ENCODE assay signal across 19 mouse cellular contexts in the genomic region with DNA sequence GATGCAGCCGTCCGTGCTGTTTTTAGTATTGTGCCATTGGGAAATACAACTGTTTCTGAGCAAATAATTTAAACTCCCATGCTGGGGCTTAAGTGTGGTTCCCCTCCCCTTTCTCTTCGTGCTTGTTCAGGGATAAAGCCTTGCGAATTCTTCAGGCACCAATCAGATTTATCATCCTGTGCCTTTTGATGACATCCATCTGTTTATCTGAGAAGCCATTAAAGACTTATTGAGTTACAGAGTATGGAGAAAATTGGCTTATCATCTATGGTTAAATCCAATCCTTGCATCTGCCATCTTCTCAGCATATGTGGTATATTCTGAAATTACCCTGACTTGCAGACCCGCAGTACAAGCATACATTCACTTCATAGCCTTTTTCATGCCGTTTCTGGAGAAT.
A peak's percentile ranks its signal among the peaks of the same experiment; 100 is the strongest.
DNase-seq lines count a peak whose midpoint lies in the region; ATAC-seq and TF ChIP-seq lines count a peak whose summit lies in the region.
"Had no signal": no experiment of that assay in that cellular context is flagged by ENCODE, and none has a peak within 500 bp of the region (broad histone marks: within the 10 kb centered on the region; RNA-seq: fewer than 3 reads in every experiment).

No protein-coding gene starts in this region.

- TF ChIP-seq CTCF in heart, postnatal 0 days (IDR thresholded peaks at IDR 0.05; ENCODE audit: low read depth), result no peak
- no peak for TF ChIP-seq CTCF in lung, embryonic 14.5 days (IDR thresholded peaks at IDR 0.05; ENCODE audit: low read depth)

- TF ChIP-seq EP300 in heart, postnatal 0 days (IDR thresholded peaks at IDR 0.05; ENCODE audit: low read depth), result no peak

- H3K4me1 ChIP-seq in heart, embryonic 10.5 days, result peaks cover 53% of the 10 kb centered on the region
- peaks cover 23% of the 10 kb centered on the region for H3K4me1 ChIP-seq in heart, postnatal 0 days (ENCODE audit: control insufficient read depth, insufficient read depth)
- H3K4me1 ChIP-seq in lung, embryonic 14.5 days (ENCODE audit: insufficient read depth), result peaks cover 26% of the 10 kb centered on the region
- H3K4me1 ChIP-seq in neural tube, embryonic 15.5 days, result peaks cover 36% of the 10 kb centered on the region
- H3K4me1 ChIP-seq: liver, embryonic 15.5 days had no signal

- no peak overlapping the region for H3K27ac ChIP-seq in heart, embryonic 10.5 days
- no peak overlapping the region for H3K27ac ChIP-seq in heart, postnatal 0 days (ENCODE audit: low read depth)
- no peak overlapping the region for H3K27ac ChIP-seq in lung, embryonic 14.5 days (ENCODE audit: low read depth)
- peak overlapping the region; percentile 28; the same call in 1 of the 2 replicates for H3K27ac ChIP-seq in neural tube, embryonic 15.5 days (replicated peaks)
- H3K27ac ChIP-seq: limb, embryonic 15.5 days; liver, embryonic 15.5 days had no signal

- H3K4me3 ChIP-seq in heart, embryonic 10.5 days, result no peak overlapping the region
- no peak overlapping the region for H3K4me3 ChIP-seq in heart, postnatal 0 days (ENCODE audit: low read depth, low read length)
- no peak overlapping the region for H3K4me3 ChIP-seq in lung, embryonic 14.5 days (ENCODE audit: low read depth, low read length)
- H3K4me3 ChIP-seq in neural tube, embryonic 15.5 days (replicated peaks), result no peak overlapping the region
- H3K4me3 ChIP-seq: erythroblast, embryonic 14.5 days; hindbrain, embryonic 10.5 days; limb, embryonic 15.5 days; liver, embryonic 15.5 days; megakaryocyte, embryonic 14.5 days had no signal

- peak; percentile 41 for DNase-seq in heart, adult 11 months
- DNase-seq in heart, embryonic 10.5 days (ENCODE audit: low spot score), result no peak
- DNase-seq in heart, postnatal 0 days (ENCODE audit: low spot score), result no peak
- no peak for DNase-seq in heart, adult 18-20 months
- DNase-seq in lung, embryonic 14.5 days, result peak; percentile 42
- no peak for DNase-seq in lung, postnatal 14 days
- DNase-seq in adipocyte (ENCODE audit: low spot score), result no peak
- DNase-seq: cerebellum, adult 8-10 months; forebrain, postnatal 0 days; gastrocnemius, postnatal 36 days; kidney, postnatal 25 days; thymus, postnatal 14 days had no signal

- no peaks in the 10 kb centered on the region for H3K36me3 ChIP-seq in heart, embryonic 10.5 days
- H3K36me3 ChIP-seq in heart, postnatal 0 days (replicated peaks; ENCODE audit: control insufficient read depth, insufficient read depth, low read length), result no peaks in the 10 kb centered on the region
- H3K36me3 ChIP-seq in lung, embryonic 14.5 days (ENCODE audit: insufficient read depth), result no peaks in the 10 kb centered on the region
- no peaks in the 10 kb centered on the region for H3K36me3 ChIP-seq in neural tube, embryonic 15.5 days
- H3K36me3 ChIP-seq: hindbrain, embryonic 10.5 days; limb, embryonic 15.5 days; liver, embryonic 15.5 days had no signal

- no peak overlapping the region for H3K9ac ChIP-seq in heart, postnatal 0 days (replicated peaks; ENCODE audit: low read depth, low read length)
- H3K9ac ChIP-seq in lung, embryonic 14.5 days, result no peak overlapping the region
- H3K9ac ChIP-seq in neural tube, embryonic 15.5 days (replicated peaks), result no peak overlapping the region
- H3K9ac ChIP-seq: forebrain, postnatal 0 days; limb, embryonic 15.5 days; liver, embryonic 15.5 days had no signal

- WGBS in heart, embryonic 10.5 days, result 36% methylated on average over 6 of the region's 6 CpGs
- WGBS in heart, postnatal 0 days, result 65% methylated on average over 6 of the region's 6 CpGs
- 21% methylated on average over 6 of the region's 6 CpGs for WGBS in lung, embryonic 14.5 days
- 16% methylated on average over 6 of the region's 6 CpGs for WGBS in neural tube, embryonic 15.5 days

- no peak for ATAC-seq in heart, postnatal 0 days (ENCODE audit: insufficient read depth, low read depth)
- ATAC-seq in lung, embryonic 14.5 days (ENCODE audit: insufficient read depth), result no peak
- ATAC-seq in neural tube, embryonic 15.5 days (ENCODE audit: low FRiP score), result no peak
- ATAC-seq: forebrain, postnatal 0 days had no signal

- no peaks in the 10 kb centered on the region for H3K9me3 ChIP-seq in heart, embryonic 10.5 days
- no peaks in the 10 kb centered on the region for H3K9me3 ChIP-seq in heart, postnatal 0 days (replicated peaks; ENCODE audit: control insufficient read depth, low read length)
- no peaks in the 10 kb centered on the region for H3K9me3 ChIP-seq in lung, embryonic 14.5 days (ENCODE audit: low read depth, low read length)
- no peaks in the 10 kb centered on the region for H3K9me3 ChIP-seq in neural tube, embryonic 15.5 days (replicated peaks)
- H3K9me3 ChIP-seq: hindbrain, embryonic 10.5 days; limb, embryonic 15.5 days; liver, embryonic 15.5 days had no signal

- H3K4me2 ChIP-seq in heart, postnatal 0 days (ENCODE audit: low read depth, low read length), result peak overlapping the region; percentile 42; the same call in 1 of the 2 replicates
- H3K4me2 ChIP-seq in lung, embryonic 14.5 days, result 0 out of 2 replicates have a peak overlapping the region, but pooled peaks have one; percentile 1
- H3K4me2 ChIP-seq in neural tube, embryonic 15.5 days, result no peak overlapping the region; the same call in 1 of the 2 replicates
- H3K4me2 ChIP-seq: limb, embryonic 15.5 days; liver, embryonic 15.5 days had no signal

- H3K27me3 ChIP-seq in heart, embryonic 10.5 days (ENCODE audit: insufficient read depth, poor library complexity, severe bottlenecking), result no peaks in the 10 kb centered on the region
- no peaks in the 10 kb centered on the region for H3K27me3 ChIP-seq in heart, postnatal 0 days (ENCODE audit: control insufficient read depth, insufficient read depth, low read length)
- no peaks in the 10 kb centered on the region for H3K27me3 ChIP-seq in lung, embryonic 14.5 days (ENCODE audit: insufficient read depth, low read length)
- H3K27me3 ChIP-seq in neural tube, embryonic 15.5 days (replicated peaks), result no peaks in the 10 kb centered on the region
- H3K27me3 ChIP-seq: CH12.LX; limb, embryonic 15.5 days; liver, embryonic 15.5 days had no signal

Comparison
In these comparisons a context has a peak if more than half of its experiments do, and no peak if none do; other contexts are left out.
1. DNase-seq: peak in heart, adult 11 months (single experiment) and lung, embryonic 14.5 days (single experiment); none in heart, embryonic 10.5 days (single experiment), heart, postnatal 0 days (single experiment), heart, adult 18-20 months (0 of 2), lung, postnatal 14 days (single experiment) and adipocyte (single experiment).